Mouse (Mus musculus) lung, adult 18-20 months (tissue): Measurements from ENCODE around the gene Sh3pxd2b.

ENCODE experiments used
- DNase-seq, 2 experiments: peaks; one replicate each; pipeline ENCODE4 v3.0.0; 2022; ENCODE audit warnings: mixed read lengths in 2 of 2

The Sh3pxd2b gene

GRCm38 (mm10) chr11:32347607-32348432, at the start of gene Sh3pxd2b:
Gene Sh3pxd2b, plus strand, starts transcription at chr11:32347820.
- peak; percentile 55 to 57 for DNase-seq

- DNase-seq = no peak
Observed at GRCm38 (mm10) chr11:32297866-32298531, 49.6 kb upstream of the Sh3pxd2b start.

- no peak for DNase-seq
Observed at GRCm38 (mm10) chr11:32298532-32298918, 49.1 kb upstream of the Sh3pxd2b start.

GRCm38 (mm10) chr11:32299865-32300264, 47.8 kb upstream of the Sh3pxd2b start, which contains the start of gene Hbq1a:
Gene Hbq1a, plus strand, starts transcription at chr11:32300069.
- peak in 1 of 2 experiments; percentile 28 for DNase-seq

GRCm38 (mm10) chr11:32300279-32301267, 47.0 kb upstream of the Sh3pxd2b start:
- DNase-seq = no peak

DNA sequence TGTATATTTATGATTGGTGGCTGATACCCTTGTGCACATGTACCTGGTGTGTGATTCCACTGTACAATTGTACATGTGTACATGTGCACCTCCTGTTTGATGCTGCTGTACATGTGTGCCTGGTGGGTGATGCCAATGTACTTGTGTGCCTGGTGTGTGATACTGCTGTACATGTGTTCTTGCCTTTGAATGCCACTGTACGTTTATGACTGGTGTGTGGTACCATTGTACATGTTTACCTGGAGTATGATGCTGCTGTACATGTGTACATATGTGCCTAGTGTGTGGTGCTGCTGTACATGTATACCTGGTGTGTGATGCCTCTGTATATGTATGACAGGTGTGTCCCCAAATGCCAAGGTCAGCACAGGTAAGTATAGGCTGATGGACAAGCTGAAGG, 46.1 kb upstream of the Sh3pxd2b start:
- no peak for DNase-seq

GRCm38 (mm10) chr11:32302824-32303419, 44.7 kb upstream of the Sh3pxd2b start:
- peak; percentile 15 to 35 for DNase-seq

DNA sequence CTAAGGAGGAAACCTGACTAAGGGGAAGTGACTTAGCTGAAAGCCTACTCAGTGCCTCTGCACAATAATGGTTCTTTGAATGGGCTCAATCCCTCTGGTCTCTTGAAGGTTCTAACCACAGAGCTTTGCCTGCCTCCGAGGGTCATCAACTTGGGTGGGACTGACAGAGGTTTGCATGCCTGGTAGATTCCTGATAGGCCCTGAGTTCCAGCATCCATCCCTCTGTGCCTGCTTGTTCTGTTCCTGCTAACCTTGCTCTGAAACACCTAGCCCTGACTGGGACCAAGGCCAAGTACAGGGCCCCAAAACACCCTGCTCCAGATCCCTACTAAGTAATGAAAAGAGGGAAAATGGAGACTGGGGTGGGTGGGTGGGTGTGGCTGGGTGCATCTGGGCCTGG, 44.2 kb upstream of the Sh3pxd2b start:
- DNase-seq = no peak

GRCm38 (mm10) chr11:32307006-32307405, 40.6 kb upstream of the Sh3pxd2b start:
- no peak for DNase-seq

- no peak for DNase-seq
Observed at GRCm38 (mm10) chr11:32309446-32309845, 38.2 kb upstream of the Sh3pxd2b start.

DNA sequence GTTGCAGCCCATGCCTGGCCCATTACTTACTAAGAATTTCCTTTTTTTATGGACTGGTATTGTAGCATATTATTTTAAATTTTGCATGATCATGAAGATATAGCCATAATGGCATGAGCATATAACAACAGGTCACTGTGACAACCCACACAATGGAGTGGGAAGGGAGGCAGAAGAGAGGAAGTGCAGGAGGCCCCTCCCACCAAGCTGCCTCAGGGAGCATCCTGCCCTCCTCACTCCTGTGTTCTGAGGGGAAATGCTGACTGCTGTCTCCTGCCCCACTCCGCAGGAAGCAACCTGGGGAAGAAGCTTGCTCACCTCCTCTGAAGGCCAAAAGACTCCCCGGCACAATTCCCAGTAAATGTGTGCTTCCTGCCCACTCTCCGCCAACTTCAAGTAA, 37.7 kb upstream of the Sh3pxd2b start:
- no peak for DNase-seq

GRCm38 (mm10) chr11:32316009-32316408, 31.6 kb upstream of the Sh3pxd2b start:
- no peak for DNase-seq

DNA sequence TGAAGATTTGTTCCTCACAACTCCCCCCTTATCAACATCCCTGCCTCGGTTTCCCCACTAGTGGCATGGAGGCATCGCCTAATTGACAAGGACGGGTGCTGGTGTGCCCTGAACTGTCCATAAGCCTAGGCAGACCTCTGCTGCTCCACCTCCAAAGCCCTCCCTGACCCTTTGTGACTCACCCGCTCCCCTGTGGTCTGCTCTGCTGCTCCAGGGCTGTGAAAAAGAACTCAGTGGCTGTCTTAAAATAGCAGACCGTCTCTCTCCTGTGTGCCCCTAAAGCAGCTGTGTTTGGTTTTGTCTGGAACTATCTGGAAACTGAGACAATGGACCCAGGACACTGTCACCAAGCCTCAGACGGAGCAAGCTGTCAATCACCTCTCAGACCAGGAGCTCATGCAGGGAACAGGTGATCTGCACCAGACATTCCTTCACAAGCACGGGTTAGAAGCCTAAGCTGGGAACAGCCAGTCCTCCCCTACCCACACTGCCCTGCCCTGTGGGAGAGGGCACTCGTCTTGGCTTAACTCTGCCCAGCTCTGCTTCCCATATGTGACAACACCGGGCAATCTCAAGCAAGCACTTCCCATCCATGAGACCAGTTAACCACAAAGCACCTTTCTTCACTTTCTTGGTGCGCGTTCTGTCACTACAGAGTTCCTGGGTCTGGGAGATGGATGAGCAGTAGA, 27.0 kb upstream of the Sh3pxd2b start:
- no peak for DNase-seq

DNA sequence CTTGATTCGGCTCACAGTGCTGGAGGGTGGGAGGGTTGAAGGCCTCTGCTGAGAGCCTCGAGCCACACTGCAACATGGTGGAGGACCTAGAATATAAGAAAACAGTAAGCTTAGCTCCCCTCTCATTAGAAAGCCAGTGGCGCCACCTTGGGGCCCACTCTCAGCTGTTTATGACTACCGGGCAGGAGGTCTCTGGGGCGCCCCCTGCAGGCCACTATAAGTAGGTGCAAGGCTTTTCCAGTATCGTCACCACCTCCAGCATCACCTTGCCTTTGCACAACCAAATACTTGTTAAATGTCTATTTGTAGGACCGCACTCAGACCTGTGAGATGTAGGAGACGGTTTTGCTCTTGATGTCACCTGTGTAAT, 26.4 kb upstream of the Sh3pxd2b start:
- peak; percentile 12 to 39 for DNase-seq

DNA sequence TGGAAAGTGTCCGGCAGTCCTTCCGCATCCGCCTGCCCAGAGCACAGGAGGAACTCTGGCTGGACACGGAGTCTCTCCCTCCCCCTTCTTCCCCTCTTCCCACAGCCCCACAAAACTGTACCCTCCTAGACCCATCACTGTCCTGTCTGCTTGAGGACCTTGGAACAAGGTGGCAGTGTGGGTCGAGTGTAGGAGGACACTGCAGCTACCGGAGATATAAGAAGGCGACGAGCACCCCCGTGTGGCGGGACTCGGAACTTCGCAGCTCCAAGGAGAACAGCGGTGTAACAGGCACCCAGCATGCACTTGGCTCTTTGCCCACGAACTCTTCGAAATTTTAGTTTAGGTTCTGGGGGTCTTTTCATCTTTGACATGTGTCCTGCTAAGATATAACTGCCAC, 23.0 kb upstream of the Sh3pxd2b start:
- peak; percentile 76 to 81 for DNase-seq

DNA sequence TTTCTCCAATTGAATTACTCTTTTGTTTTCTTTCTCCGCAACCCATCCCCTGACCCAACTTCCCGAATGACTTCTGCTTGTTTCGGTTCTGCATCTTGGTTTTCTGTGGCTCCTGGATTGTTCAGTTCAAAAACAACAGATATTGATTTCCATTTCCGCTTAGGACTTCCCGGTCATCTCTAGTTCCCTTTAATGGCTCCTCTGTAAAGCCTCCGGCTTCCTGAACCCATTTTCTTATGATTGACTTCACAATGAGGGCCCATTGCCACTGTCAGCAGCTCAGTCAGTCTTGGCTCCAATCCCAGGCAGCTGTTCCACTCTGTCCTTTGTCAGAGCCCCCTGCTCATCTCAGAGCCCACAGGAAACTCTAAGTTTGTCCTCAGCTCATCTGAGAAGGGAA, 16.5 kb upstream of the Sh3pxd2b start:
- DNase-seq = peak; percentile 17 to 26

- no peak for DNase-seq
Observed at GRCm38 (mm10) chr11:32331861-32332260, 15.8 kb upstream of the Sh3pxd2b start.

DNA sequence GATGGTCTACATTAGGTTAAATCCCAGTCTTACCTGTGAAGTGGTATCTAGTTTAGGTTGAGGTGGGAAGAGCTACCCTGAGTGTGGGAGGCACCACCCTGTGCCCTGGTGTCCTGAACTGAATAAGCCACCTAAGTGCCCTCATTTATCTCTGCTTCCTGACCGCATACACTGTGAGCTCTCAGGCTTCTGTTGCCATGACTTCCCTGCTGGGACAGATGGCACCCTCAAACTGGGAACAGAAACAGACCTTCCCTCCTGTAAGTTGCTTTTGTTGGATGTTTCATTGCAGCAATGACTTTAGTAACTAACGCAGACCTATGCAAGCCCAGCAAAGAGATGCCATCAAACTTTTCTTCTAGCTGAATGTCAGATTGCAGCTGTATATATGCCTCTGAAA, 14.4 kb upstream of the Sh3pxd2b start:
- no peak for DNase-seq

- peak; percentile 29 to 54 for DNase-seq
Observed at GRCm38 (mm10) chr11:32336435-32336907, 11.1 kb upstream of the Sh3pxd2b start.

GRCm38 (mm10) chr11:32339131-32339531, 8.5 kb upstream of the Sh3pxd2b start:
- DNase-seq = peak; percentile 64 to 71
